Mouse (Mus musculus) left cerebral cortex, adult 11 months (tissue): ENCODE data around the gene Tmigd1.

Experiments used
- DNase-seq: peaks from one replicate; pipeline ENCODE4 v3.0.0; 2022; ENCODE audit warnings: low spot score

Gene Tmigd1

DNA sequence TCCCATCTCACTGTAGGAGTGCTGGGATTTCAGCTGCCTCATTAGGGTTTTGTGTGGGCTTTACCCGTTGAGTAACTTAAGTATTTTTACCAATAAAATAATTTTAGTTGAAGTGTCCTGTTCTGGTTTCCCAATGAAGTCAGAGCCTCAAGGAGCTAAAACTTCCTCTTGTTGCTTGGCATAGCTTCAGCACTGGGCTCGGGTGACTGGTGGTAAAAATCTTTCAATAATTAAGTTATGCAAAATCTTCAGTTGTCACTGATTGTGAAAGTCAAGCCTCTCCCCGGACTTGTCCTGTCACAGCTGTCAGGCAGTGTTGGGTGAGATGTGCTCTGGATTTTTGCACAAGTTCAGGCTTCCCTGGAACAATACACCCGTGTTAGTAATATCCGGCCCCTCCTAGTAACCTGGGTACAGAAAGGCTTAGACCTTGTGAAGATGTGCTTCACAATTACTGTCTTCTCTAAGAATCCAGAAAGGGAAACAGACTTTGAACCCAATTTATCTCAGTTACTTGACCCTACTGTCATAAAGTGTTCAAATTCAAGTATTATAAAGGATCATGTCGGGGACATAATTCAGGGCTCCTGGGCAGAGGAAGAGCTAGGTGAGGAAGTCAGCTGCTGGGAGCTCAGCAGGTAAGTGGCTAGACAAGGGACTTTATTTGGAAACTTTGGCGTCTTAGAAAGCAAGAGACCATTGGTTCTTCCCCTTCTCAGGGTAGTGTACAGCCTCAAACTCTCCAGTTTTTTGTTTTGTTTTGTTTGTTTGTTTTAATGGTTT is at the start of gene Tmigd1:
TSS of gene Tmigd1 (plus strand) at position 581 of the 783 bp plus-strand sequence.
- DNase-seq: no peak

DNA sequence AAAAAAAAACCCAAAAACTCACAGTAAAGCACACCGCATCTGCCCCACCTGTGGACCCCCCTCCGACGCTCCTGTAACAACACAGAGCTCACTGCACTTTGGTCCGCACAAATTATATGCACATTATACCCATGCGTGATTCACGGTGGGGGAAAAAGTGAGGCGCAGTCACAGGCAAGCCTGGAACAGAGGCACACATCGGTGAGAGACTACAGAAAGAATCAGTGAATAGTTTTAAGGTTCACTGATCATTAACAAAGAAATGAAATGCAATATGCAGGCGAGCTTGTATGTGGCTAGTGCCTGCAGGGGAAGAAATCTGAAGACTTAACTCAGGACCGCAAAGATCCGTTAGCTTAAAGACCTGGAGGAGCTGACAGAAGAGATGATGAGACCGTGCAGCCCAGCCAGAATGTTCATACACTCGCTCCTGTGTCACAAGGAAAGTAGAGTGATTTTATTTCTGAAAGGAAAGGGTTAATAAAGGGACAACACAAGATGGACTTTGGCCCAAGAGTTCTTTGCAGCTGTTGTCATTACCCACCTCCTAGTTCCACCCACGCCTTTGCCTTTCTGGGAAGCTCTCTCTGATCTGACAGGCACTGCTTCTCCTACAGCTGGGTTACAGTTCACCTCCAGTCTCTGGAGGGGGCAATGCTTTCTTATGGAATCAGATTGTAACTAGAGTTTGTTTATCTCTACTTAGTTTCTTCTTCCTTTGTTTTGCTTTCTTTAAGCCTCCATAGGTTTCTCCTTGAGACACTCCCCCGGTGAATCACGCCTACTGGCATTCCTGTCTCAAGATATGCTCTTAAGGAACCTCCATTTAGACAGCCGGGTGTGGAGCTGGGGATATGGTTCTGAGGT is 47.3 kb upstream of the Tmigd1 start:
- no peak for DNase-seq

DNA sequence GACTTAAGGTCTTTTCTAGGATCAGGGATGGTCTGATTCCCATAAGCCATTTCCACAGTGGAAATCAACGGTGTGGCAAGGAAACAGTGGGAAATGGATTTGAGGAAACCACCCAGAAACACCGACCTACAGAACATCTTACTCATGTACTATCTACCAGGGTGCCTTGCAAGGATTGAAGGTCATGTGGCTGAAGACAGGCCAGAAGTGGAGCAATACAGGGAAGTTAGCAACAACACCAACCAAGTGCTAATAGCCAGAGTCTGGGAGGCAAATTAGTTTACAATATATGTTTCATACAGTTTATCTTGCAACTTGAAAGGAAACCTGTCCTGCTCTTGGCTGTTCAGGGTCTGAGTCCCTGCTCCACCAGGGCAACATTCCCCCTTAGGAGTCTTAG is 45.4 kb upstream of the Tmigd1 start:
- no peak for DNase-seq

DNA sequence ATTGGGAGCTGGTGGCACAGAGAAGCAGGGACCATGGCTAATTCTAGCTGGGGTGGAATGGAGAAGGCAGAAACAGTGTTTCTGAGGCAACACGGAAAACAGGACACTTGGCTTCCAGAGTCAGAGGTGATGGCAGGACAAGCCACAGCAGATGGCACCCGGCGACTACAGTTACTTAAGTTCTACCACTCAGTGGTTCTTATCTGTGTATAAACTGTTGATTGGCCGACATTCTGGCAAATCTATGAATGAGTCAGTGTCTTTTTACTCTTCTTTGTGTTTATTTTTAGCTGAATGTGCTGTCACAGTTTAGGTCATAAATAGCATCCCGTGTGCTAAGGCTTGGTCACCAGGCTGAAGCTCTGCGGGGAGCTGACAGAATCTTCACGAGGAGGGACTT is 44.8 kb upstream of the Tmigd1 start:
- DNase-seq: no peak

DNA sequence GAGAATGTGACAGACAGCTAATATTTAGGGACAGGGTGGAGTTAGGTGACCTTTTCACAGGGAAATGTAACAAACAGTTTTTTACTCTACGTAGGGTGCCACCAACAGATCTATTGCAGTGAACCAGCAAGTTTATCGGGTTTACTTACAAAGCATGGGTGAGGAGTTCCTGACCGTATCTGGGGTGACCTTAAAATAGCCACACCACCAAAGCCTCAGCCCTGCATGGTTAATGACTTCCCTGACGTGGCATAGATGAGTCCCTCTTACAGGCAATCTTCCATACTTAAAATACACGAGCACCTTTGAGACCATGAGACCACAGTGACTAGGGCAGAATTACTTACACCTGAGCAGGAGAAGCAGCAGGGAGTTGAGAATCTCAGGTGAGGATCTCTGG is 43.2 kb upstream of the Tmigd1 start:
- no peak for DNase-seq

DNA sequence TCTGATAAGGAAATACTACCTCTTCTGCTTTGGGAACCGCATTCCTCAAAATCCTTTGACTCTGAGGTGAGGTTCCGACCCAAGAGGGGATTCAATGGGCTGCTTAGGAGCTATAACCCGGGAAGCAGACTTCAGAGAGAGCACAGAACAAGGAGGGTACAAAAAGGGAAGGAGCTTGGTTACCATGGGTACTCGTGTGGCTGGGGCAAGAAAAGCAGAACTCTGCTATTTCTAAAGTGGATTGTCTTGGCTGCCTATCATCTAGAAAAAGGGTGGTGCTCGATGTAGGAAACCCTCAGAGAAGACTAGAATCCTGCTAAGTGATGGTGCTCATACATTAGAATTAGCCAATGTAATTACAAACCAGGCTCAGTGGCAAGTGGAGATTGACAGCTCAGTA is 42.7 kb upstream of the Tmigd1 start:
- no peak for DNase-seq

DNA sequence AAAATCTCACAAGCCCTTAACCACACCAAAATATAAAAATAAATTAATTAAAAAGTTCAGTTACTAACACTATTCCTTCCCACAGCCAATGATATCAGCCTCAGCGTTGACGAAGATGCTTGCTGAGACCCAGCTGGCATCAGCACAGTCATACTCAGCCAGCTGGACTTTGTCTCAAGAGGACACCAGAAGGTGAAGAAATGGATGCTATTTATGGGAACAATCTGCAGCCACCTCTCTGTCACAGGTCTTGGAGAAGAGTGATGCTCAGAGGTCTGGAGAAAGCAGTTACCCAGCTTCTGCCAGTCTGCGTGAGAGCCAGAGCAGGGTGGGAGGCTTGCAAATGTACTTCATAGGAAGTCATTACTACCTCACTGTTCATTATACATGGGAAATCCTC is 40.8 kb upstream of the Tmigd1 start:
- DNase-seq: no peak

DNA sequence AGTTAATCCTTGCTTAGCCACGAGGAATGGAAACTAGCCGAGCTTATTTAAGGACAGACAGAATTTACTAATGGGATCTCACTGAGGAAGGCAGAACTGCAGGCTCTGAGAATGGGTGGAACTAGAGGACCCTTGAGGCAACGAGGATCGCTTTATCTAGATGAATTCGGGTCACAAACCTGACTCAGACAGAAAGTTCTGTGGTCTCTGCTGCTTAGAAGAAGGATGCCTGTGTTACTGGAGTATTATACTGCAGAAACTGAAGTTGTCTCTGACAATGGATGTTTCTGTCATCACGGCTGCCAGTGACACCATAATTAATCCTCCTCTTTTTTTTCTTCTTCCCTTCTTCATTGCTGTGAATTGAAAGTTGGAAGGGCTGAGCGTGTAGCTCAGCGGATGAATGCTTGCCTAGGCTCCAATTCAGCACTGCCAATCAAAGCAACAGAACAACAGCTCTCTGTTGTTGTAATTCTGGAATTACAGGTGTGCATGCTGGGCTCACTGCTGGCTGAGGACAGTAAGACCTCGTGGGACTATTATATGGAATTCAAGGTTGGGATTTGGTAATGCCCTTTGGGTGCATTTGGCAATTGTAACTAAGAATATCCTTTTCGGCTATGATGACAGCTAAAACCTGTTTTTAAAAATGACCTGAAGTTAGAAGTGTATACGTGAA is 29.3 kb upstream of the Tmigd1 start:
- DNase-seq: no peak

DNA sequence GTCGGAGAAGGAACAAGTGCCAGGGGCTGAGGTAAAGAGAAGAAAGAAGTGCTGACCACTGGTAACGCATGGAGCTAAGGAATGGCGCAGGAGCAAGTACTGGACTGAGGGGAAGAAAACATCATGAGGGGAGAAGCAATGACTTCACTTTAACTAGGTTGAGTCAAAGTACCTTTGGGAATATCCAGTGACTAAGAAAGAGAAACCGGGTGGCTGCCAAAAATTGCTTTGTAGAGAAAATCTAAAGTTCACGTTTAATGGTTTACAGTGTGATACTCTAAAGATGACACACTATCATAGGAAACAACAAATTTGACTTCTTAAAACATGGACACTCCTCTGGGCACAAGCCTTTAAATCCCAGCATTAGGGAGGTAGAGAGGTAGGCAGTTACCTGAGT is 28.1 kb upstream of the Tmigd1 start:
- DNase-seq: no peak

DNA sequence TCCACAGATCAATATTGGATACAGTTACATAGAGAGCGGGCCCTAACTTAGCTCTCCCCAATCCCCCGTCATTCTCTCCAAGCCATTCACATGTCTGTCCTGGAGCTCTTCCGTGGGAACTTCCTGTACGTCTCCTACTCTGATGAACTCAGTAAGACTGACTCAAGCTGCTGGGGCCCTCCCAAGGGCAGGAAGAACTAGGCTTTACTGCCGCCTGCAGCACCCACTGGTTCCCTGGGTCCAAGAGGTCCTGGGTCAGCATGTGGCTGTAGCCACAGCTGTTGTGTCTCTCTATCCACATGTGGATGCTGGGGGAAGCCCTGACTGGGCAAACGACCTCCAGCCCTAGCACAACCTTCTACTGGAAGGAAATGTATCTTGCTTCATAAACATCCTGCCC is 27.2 kb upstream of the Tmigd1 start:
- DNase-seq: no peak

DNA sequence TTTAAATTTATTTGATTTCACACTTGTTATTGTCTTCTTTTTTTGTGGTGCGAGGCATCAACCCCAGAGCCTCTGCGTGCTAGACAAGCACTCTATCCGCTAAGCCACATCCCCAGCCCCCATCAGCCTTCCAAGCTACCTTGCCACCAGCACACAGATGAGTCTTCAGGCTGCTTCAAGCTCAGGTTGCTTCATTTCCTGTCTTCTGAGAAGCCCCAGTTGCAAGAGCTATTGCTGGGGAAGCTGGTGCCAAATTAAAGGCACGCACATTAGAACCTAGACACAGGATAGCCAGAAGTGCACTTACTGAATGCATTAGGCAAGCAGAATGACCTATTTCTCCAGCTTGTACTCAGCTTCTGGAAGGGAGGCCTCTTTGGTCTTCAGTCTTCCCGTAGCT is 22.1 kb upstream of the Tmigd1 start:
- no peak for DNase-seq

DNA sequence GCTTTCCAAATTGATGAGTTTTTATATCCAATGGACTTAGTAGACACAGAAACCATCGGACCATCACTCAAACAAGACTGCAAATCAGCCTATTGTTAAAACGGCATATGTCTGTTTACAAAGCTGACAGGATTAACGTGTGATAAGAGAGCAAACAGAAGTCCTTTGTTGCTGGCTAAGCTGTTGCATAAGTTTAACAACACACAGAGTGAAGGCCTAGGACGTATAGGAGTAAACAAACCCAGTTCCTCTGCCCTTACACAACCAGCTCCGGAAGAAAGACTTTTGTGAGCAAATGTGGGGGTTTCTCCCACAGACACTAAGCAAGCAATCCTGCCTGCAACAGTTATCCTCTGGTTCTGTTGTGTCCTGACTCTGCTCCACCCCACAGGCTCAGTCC is 17.5 kb upstream of the Tmigd1 start:
- no peak for DNase-seq

DNA sequence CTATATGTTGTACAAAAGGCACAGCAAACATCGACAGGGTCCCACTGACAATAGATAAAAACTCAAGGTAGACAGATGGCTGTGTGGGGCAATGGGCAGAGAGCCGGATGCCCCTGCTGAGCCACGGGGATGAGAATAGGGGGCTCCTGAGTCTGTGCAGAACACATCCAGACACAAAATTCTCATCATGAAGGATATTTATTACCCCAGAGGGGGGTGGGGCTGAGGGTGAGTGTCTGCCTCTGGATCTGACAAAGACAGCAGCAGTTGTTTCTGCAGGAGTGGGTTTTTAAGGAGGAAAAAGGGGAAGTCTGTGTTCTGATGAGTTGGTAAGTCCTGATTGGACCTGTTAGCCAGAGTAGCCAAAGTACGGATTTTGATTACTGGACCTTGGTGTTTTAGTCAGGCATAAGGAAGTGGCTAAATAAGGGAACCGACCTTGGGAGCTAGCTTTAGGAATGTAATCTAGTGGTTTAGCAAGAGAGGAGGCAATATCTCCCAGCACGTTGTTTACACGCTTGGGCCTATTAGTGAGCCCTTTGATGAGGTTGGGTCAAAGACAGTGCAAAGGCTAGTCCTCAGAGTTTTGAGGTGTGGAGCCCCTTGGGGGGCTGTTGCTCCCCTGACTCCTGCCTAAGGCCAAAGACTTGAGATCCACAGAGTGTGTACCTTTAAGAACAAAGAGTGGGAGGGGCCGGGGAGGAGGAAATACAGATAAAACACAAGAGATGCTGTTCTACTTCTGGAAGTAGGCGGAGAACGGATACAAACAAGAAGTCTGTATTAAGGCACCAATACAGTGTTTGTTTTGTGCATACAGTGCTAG is 12.4 kb upstream of the Tmigd1 start:
- DNase-seq: no peak

DNA sequence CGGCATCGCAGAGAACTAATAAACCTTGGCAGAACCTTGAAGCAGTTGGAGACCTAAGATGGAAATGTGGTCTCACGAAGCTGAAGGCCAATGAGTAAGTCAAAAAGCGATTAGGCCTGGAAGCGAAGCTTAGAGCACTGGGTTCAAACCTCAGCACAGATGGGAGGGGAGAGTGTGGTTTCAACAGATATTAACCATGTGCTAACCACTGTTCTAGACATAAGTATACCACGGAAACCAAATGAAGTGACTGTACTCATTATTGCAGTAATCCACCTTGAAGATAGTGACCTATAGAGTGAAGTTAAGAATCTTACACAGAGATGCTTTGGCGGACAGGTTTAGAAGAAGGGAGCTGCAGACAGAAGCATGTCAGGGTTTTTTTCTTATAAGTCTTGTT is 10.8 kb upstream of the Tmigd1 start:
- no peak for DNase-seq

DNA sequence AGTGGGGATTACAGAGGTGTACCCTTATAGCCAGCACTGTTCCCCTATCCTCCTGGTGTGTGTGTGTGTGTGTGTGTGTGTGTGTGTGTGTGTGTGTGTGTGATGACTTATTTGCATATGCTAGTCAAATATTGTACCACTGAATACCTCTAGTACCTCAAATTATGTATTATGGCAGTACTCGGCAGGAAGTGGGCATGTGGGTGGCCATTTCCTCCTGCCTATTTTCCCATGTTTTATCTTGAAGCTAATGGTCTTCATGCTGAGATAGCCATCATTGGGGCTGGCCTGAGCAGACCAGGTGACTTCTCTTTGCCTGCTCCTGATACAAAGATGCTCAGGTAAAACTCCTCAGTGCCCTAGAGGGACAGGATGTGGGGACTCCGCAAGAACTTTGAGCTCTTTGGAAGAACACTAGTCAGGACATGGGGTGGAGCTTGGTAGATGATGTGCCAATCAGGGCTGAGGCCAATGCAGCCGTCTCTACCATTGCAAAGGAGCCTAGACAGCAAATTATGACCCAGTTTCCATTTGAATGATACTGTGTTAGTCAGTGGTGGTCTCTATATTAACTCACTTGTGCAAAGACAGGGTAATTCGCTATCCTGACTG is 10.1 kb upstream of the Tmigd1 start:
- no peak for DNase-seq

DNA sequence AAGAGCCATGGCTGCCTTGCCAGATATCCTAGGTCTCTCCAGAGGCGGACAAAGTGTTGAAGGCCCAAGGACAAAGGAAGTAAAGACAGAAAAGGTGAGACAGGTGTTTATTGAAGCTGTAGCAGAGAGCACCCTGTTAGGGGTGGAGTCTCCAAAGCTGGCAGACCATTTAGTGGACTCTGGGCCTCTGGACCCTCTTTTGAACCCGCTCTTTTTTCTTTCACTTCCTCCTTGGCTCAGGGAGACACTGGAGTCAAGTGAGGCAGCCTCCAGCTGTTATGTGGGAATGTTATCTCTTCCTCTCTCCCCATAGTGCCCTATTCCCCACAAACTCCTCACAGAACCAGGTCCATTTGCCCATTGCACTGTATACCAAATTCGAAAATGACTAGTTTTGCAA is 9.0 kb upstream of the Tmigd1 start:
- DNase-seq: no peak

DNA sequence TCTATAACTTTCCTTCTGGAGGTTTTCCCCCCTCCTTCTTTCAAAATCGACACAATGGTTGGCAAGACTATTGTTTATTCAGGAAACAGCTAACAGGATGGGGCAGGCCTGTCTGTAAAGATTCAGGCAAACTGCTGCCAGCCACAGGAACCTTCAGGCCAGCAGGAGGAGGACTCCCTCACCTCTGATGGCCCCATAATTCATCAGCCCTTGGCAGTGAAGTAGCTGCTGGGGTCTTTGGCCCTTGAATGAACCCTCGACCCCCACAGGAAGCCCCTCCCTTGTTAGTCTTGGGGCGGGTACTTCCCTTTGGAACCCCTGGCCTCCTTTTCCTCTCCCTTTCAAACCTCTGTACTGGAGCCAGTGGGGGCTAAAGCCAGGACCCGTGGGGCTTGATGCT is 8.4 kb upstream of the Tmigd1 start:
- DNase-seq: no peak

DNA sequence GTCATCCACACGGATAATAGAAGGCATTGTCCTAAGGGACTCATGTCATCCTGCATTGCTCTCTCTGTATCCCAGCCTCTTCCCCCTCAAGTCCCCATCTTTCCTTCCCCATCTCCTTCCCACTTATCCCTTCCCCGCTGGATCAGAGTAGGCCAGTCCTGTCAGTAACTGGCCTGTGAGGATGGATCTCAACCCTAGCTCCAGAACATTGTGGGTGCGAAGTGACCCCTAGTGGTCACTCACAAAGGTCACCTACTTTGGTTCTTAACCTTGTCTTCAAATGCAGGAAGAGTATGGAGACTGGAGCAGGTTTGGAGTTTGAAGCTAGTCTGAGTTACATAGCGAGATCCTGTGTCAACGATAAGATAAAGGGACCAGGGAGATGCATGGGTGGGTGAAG is 7.7 kb upstream of the Tmigd1 start:
- no peak for DNase-seq

DNA sequence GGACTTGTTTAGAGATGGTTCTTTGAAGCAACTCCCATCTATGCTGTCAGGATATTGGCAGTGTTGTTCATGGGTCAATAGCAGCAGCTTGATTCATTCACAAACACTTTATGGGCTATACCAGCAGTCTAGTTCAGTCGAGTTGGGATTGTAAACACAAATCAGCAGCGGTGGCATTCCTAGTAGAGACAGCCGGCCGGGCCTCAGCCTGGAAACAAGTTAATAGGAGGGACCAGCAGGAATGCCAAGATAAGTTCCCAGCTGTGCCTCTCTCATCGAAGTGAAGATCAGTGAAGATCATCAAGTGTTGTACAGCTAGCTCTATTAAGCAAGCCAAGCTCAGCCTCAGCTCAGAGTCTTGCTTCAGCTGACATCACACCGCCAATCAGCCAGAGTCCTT is 5.6 kb upstream of the Tmigd1 start:
- DNase-seq: no peak

DNA sequence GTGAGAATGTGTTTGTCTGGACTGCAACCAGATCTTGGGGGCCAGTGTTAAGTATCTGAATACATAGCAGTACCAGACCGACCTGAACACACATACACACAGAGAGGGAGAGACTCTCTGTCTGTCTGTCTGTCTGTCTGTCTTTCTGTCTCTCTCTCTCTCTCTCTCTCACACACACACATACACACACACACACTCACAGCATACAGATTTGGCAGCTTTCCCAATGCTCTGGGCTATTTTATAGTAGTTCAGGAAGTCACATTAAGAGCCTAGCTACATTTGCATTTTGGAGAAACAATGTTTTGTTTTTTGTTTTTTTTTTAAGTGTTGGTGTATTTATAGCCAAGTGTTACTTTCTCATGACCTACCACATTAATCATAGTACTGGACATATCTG is 4.8 kb upstream of the Tmigd1 start:
- DNase-seq: no peak

DNA sequence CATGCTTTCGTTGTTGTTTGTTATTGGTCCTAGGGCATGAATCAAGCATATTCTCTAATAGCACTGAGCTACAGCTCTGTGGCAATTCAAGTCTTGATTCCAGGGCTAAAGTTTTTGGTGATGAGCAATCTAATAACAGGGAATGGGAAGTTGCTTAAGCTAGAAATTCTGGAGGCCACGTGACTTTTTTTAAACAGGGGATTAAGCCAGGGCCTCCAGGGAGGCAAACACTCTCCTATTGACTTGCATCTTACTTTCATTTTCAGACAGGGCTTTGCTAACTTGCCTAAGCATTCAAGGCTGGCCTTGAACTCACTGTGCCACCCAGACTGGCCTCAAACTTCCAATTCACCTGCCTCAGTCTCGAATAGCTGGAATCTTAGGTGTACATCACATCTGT is 4.1 kb upstream of the Tmigd1 start:
- no peak for DNase-seq

DNA sequence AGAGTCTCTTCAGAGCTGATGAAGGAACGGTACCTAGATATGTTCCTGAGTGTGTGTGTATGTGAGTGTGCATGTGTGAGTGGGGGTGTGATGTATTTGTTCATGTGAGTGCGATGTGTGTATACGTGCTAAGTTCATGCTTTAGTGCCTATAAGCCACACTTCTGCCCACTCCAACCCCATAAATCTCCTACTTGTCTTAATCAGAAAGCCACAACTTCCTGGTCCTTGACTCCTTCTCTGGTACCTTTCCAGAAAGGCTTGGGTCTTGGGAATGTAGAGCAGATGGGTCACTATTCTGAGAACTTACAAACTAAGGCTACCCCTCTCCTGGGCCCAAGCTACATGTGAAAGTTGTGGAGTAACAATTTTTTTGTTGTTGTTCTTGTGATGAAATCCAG is 3.2 kb upstream of the Tmigd1 start:
- no peak for DNase-seq
